Mouse (Mus musculus): ENCODE measurements around the gene Tomm20. TPM values are rescaled to one million over a fixed set of nuclear protein-coding genes. Genes with fewer than 3 reads are reported as not detected.

The Tomm20 gene
- polyA plus RNA-seq (2012; rRNA removed): 147 and 208 TPM in 2 replicates

GRCm38 (mm10) chr8:126945730-126946163 lies at the start of gene Tomm20:
Gene Tomm20 (minus strand): TSS chr8:126945844.

GRCm38 (mm10) chr8:126970579-126971313 lies 25.1 kb upstream of the Tomm20 start, which contains the start of gene Rbm34:
Gene Rbm34 (minus strand): TSS chr8:126971071.

Other genes with a start within 250 kb of the Tomm20 start
- 12.9 and 13.6 TPM in 2 replicates for gene Rbm34, start 25.2 kb upstream of the Tomm20 start, polyA plus RNA-seq (2012; rRNA removed)
- 16.4 and 16.6 TPM in 2 replicates for gene Pard3, start 118.0 kb upstream of the Tomm20 start, polyA plus RNA-seq (2012; rRNA removed)